Mouse (Mus musculus) brain, embryonic 14.5 days (tissue): Measurements from ENCODE around the gene Tmco3. TPM values are rescaled to one million over a fixed set of nuclear protein-coding genes. Genes with fewer than 3 reads are reported as not detected.

Experiments used
- DNase-seq: peaks from one replicate; pipeline ENCODE4 v3.0.0-alpha.2; 2011; ENCODE audit warnings: low read depth
- CTCF ChIP-seq: fragments of 200-500 bp; IDR thresholded peaks from 2 replicates; pipeline ENCODE4 v1.5.1; 2012; ENCODE audit warnings: inconsistent platforms, mild to moderate bottlenecking, moderate library complexity, borderline replicate concordance; ENCODE audit not compliant: insufficient read depth, insufficient read length; ENCODE audit errors: extremely low read depth
- POLR2A ChIP-seq: fragments of 200-500 bp; IDR thresholded peaks from 2 replicates; pipeline ENCODE4 v1.6.1; 2012; ENCODE audit warnings: mild to moderate bottlenecking, inconsistent platforms, borderline replicate concordance; ENCODE audit not compliant: poor library complexity, insufficient read depth, insufficient read length, severe bottlenecking; ENCODE audit errors: extremely low read depth
- polyA plus RNA-seq: library from polyadenylated mRNA; depleted of rRNA; stranded (reverse); fragments of >200 nt; gene quantifications from 2 replicates; pipeline ENCODE4 v1.2.3, GENCODE M21; 2012

Tmco3 gene
- polyA plus RNA-seq, 1 experiment, result 35.5 TPM

DNA sequence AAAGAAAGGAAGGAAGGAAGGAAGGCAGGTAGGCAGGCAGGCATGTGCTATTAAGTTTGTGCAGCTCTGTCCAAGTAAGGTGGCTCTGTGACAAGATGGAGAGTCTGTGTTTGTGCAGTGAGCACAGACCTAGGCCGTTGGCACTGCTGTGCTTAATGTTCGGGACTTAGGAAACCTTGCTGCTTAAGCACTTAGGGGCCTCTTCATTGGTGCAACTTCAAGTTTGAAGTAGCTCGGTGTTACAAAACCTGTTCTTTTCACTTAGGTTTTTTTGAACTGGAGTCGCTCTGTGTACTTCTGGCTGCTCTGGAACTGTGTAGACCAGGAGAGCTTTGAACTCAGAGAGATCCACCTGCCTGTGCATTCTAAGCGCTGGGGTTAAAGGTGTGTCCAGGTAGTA, 15.2 kb upstream of the Tmco3 start:
- no peak for DNase-seq
- TF ChIP-seq CTCF (no peak), POLR2A (no peak)

DNA sequence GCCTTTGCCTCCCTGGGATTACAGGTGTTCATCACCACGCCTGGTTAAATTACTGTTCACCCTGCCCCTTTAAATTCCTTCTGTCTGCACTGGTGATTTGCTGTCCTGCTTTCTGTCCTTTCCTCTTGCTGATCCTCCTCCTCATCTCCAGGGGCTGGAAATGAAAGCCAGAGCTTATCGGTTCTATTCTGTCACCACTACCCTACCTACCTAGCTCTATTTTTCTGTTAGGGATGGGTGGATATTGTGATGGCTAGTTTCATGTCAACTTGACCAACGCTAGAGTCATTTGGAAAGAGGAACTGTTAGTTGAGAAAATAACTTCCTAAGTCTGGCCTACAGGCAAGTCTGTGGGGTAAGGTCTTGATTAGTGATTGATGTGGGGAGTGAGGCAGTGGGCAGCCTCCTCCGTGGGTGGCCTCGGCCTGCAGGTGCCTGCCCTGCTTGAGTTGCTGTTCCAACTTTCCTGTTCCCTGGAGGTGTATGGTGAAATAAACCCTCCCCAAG, 11.0 kb upstream of the Tmco3 start:
- TF ChIP-seq POLR2A (no peak), CTCF (no peak)
- DNase-seq, result no peak

DNA sequence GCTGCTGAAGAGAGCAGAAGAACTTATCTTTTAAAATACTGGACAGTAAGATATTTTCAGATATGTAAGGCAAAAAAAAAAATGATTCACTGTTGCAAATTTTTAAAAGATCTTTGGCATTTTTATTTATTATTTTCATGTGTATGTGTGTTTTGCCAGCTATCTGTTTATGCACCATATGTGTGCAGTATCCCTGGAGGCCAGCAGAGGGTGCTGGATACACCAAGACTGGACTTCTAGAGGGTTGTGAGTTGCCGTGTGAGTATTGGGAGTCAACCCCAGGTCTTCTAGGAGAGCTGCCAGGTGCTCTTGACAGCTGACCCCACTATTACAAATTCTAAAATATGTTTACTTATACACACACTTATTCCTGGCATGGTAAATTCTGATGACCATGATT, 4.8 kb upstream of the Tmco3 start:
- TF ChIP-seq POLR2A (no peak), CTCF (peak; percentile 24; the same call in 1 of the 2 replicates)
- DNase-seq, result no peak

DNA sequence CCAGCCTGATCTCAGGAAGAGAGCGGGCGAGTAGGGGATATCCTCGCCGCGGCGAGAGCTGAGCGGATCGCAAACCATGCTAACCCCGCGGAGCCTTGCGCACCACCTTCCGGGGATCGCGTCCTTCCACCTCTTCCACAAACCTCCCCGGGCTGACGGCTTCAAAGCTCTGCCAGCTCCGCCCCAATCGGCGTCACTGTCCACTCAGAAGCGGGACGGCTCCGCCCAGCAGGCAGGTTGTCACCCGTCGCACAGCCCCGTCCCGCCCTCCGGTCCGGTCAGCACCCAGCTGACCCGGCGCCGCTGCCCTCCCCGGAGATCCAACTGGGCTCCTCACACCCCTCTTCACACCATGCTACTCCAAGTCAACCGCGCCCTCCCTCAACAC, 692 bp upstream of the Tmco3 start:
- peak; percentile 81 for DNase-seq
- no peak for TF ChIP-seq POLR2A
- TF ChIP-seq CTCF, result no peak

DNA sequence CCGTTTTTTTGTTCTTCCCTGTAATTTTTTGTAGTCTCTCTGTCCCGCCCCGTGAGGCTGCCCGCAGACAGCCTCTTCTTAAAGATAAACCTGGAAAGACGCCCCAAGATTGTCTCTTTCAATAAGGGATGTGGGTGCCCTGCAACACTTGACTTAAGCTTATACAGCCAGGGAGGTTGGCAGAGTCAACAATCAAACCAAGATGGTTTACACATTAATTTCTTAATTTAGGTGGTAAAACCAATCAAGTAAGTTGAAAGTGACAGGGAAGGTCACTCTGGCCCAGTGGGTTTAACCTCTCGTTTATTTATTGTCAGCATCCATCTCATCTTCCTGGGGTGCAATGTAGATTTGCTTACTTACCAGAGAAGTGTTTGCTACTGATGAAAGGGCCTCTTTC, 656 bp downstream of the Tmco3 start:
- peak; percentile 8 for DNase-seq
- TF ChIP-seq CTCF (no peak), POLR2A (no peak)

DNA sequence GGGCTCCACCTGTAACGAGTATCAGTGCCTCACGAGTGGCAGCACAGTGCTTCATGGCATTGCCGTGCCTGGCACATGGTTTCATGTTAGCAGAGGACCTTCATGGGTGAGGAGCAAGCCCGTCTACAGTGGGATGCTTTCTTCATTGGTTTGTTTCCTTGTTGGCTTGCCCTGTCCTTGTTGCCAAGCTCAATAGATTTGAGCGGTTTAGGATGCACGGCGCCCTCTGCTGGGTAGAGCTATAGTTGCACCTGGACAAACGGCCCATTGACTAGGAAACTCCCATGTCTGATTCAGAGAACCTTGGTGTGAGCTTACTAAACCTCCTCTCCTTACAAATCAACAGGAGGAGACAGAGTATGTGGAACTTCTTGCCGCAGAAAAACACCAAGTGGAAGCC, 4.4 kb downstream of the Tmco3 start:
- TF ChIP-seq POLR2A, result no peak
- peak; percentile 83 for TF ChIP-seq CTCF
- peak; percentile 81 for DNase-seq

DNA sequence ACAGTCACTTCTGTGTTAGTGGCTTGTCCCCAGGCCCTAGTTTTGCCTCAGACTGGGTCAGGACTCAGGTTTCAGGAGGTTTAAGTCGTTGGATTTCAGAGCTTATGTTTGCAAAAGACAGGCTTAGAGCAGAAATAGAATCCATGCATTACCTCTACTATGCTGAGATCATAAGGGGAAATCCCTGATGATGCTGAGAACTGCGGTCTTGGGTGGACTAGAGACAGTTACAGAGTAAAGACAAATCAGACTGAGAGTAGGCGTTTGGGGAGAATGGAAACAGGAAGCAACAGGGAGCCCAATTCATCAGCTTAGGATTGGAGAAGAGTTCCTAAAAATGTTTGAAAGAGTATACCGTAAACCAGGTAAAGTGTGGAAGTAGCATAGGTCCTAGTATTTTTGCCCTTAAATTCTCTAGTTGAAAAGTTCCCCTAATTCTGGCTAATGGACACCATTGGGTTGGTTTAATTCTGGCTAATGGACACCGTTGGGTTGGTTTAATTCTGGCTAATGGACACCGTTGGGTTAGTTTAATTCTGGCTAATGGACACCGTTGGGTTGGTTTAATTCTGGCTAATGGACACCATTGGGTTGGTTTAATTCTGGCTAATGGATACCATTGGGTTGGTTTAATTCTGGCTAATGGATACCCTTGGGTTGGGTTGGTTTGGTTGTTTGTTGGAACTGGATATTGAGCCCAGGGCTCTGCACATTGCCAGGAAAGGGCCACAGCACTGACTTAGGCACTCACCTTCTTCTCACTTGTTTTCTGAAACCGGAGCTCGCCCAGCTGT, 5.9 kb downstream of the Tmco3 start:
- TF ChIP-seq POLR2A, result no peak
- no peak for TF ChIP-seq CTCF
- DNase-seq, result no peak

DNA sequence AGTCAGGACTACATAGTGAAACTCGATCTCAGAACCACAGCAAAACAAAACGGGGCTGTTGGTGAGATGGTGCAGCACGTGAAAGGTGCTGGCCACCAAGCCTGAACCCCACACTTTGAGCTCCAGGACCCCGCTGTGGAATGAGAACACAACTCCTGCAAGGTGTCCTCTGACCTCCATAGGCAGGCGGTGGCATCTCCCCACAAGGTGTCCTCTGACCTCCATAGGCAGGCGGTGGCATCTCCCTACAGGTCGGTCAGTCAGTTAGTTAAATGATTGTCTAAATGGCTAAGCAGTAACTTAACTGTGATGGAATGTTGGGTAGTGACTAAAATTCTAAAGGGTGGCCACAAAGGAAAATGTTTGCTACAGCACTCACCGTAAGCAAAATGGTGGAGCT, 11.6 kb downstream of the Tmco3 start:
- DNase-seq, result no peak
- TF ChIP-seq CTCF (no peak), POLR2A (no peak)

DNA sequence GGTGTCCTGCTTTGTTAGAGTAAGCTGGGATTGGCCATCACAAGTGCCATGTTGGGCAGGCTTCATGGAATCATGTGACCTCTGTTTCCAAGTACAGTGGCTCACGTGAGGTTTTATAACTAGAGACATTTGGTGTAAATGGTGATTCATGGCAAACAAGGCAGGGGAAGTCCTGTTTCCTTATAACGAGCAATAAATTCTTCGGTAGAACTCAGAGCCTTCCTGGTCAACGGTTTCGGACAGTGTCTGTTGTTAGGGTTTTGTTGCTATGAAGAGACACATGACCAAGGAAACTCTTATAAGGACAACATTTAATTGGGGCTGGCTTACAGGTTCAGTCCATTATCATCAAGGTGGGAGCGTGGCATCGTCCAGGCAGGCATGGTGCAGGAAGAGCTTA, 13.0 kb downstream of the Tmco3 start:
- TF ChIP-seq POLR2A (no peak), CTCF (no peak)
- no peak for DNase-seq

DNA sequence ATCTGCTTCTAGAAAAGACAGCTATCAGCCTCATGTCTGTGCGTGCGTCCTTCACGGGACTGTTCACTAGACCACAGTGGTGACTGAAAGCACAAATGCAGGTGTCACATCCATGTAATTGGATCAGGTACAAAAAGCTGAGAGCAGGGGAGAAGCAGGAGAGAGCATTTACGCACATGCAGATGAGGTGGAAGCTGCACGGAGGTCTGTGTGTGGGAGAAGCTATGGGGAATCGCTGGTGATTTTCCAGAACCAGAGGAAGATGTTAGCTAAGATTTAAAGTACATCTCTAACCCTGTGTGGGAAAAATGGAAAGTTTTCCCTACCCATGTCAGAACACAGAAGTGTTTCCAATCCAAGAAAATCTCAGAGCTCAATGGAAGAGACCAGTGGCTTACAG, 17.5 kb downstream of the Tmco3 start:
- no peak for TF ChIP-seq CTCF
- no peak for TF ChIP-seq POLR2A
- no peak for DNase-seq

DNA sequence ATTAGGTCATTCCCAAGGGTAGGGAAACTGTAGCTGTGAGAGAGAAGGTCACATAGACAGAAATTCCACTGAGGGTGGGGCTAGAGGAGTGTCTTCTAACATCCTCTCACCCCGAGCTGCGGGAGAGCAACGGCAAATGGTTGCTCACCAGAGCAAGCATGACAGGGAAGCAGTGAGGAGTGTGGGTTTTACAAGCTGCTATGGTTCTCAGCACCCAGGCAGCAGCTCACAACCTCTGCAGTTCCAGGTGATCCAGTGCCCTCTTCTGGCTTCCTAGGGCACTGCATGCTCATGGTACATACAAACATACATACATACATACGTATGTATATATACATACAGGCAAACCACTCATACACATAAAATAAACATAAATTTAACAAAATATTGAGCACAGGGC, 17.9 kb downstream of the Tmco3 start:
- DNase-seq, result no peak
- no peak for TF ChIP-seq CTCF
- TF ChIP-seq POLR2A, result no peak

DNA sequence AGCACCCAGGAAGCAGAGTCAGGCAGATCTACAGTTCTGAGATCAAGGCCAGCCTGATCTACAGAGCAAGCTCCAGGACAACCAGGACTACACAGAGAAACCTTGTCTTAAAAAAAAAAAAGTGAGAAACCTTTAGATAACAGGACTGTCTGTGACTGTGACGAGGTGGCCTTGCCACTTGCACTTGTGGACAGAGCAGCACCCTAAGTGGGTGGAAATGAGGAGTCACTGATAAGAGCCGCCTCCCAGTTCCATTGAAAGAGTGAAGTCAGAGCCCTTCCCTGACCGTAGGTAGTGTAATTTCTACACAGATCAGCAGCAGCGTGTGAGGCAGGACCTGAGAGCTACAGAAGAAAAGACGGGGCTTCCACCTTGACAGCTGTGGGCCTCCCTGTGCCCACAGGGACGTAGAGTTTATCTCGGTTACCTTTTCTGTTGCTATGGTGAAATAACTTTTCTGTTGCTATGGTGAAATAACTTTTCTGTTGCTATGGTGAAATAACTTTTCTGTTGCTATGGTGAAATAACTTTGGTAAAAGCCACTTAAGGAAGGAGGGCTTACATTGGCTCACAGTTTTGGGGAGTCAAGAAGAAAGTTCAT, 18.4 kb downstream of the Tmco3 start:
- no peak for DNase-seq
- TF ChIP-seq CTCF (no peak), POLR2A (no peak)
